Mouse (Mus musculus) kidney, adult 18-20 months (tissue): ENCODE data around the gene Ccdc80.

Experiments
- DNase-seq: peaks from one replicate; pipeline ENCODE4 v3.0.0; 2021

Gene Ccdc80

GRCm38 (mm10) chr16:45118760-45119159 lies 25.6 kb downstream of the Ccdc80 start:
- no peak for DNase-seq

- peak; percentile 58 for DNase-seq
These were observed 27.7 kb downstream of the Ccdc80 start for GRCm38 (mm10) chr16:45120844-45121425.

- no peak for DNase-seq
These were observed 29.4 kb downstream of the Ccdc80 start for GRCm38 (mm10) chr16:45122571-45122970.

- no peak for DNase-seq
These were observed 31.3 kb downstream of the Ccdc80 start for GRCm38 (mm10) chr16:45124230-45125203.

GRCm38 (mm10) chr16:45127936-45128710 lies 34.9 kb downstream of the Ccdc80 start:
- DNase-seq = no peak

GRCm38 (mm10) chr16:45141711-45142110 lies 48.5 kb downstream of the Ccdc80 start:
- no peak for DNase-seq

- DNase-seq = no peak
These were observed 49.4 kb downstream of the Ccdc80 start for GRCm38 (mm10) chr16:45142565-45142964.

GRCm38 (mm10) chr16:45145119-45145518 lies 51.9 kb downstream of the Ccdc80 start:
- DNase-seq = no peak

GRCm38 (mm10) chr16:45148488-45149082 lies 55.4 kb downstream of the Ccdc80 start:
- DNase-seq = no peak

- peak; percentile 21 for DNase-seq
These were observed 61.6 kb downstream of the Ccdc80 start for GRCm38 (mm10) chr16:45154741-45155250.

- DNase-seq = peak; percentile 77
These were observed 64.9 kb downstream of the Ccdc80 start for GRCm38 (mm10) chr16:45158136-45158521.

- DNase-seq = peak; percentile 94
These were observed 65.6 kb downstream of the Ccdc80 start, which contains the start of the genes Slc35a5 and Atg3 for GRCm38 (mm10) chr16:45158522-45159388. Gene Slc35a5 (minus strand): TSS chr16:45158706. Gene Atg3 (plus strand): TSS chr16:45158785.

- DNase-seq = no peak
These were observed 66.2 kb downstream of the Ccdc80 start for GRCm38 (mm10) chr16:45159389-45159716.
